Mouse (Mus musculus): ENCODE data around the gene Msi2.

Msi2 gene

DNA sequence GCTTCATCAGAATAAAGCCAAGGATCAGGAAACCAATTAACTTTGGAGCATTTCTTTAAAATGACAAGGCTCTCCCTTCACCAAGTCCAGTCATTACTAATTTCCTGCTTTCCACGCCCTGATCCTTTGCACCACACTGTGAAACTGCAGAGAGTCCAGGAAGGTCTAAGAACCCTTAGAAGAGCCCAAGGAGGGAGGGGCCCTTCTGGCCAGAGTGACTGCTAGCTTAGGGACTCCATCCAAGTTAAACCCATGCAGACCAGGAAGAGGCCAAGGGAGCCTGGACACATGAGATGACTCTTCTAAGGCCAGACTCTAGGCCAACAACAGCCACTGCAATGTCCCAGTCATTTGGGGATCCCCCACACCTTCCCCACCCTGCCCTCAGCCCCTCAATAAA lies 83.7 kb downstream of the Msi2 start:
- no peak for DNase-seq

DNA sequence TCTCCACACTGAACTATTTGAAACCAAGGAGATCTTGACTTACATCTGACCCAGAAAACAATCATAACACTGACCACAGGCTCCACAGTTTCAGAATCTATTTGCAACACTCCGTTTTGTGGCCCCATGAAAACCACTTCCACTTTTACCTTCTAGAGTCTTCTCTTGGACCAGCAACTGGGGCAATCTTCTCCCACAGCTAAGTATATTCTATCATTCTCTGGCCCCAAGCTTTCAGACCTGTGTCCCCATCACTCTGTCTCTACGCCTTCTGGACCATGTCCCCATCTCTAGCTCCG lies 86.4 kb downstream of the Msi2 start:
- no peak for DNase-seq

DNA sequence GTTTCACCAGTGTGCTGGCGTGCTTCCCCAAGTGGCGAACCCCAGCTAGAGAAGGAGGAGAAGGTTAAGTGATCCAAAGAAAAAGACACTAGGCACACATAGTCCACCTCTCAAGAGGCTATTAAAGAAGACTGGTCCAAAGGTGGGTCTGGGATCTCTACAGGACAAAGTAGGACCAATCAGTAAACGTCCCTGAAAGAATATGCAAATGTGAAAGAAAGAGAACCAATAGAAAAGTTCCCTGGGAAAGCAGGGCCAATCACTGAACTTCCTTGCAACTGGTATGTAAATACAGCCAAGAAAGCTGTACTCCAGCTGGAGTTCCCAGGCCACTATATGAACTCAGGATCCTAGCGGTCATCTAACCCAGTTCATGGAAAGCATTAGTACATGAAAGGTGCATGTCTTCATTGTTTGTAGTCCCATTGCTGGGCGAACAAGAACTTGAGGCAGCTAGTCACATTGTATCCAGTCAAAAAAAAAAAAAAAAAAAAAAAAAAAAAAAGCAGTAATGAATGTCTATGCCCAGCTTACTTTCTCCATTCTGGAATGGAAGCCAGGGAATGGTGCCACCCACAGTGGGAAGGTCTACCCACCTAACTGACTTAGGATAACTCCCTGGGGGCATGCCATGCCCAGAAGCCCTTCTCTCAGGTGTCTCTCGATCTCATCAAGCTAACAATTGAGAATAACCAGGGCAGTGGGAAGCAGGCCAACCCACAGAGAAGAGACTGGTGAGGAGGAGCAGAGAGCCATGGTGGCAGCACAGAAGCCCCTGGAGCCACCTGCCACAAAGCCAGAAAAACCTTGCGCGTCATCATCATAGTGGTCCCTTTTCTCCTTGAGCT lies 87.0 kb downstream of the Msi2 start:
- no peak for DNase-seq

DNA sequence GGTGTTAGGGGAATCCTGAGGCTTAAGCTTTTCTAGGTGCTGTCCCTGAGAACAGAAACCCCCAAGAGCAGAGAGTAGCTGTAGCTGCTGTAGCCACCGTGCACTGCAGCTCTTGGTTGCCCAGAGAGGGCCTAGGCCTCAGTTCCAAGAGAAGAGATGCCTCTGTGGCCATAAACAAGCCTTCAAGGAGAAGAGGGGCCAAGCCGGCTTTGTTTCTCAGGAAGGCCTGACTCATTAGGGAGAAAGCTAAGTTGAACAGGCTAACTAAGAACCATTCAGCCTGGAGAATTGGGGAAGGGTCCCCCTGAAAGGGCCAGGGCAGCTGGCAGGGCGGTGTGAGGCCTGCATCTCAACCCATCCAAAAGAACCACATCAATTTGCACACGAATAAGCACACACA lies 88.7 kb downstream of the Msi2 start:
- no peak for DNase-seq

DNA sequence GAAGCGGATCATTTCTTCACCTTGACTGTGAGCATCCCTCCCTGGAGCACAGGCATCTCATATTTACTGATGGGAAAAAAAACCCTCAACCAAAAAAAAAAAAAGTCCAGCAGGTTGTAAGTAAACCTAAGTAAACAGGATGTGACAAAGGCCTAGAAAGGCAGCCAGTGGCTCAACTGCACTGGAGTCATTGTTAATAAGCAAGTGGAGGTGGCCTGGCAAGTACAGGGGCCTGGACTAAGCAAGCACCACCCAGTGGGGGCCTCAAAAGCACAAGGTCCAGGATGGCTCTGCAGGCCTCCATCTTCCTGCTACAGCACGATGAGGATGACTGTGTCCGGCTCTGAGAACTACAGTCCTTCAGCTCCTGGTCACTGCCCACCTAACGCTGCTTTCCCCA lies 89.1 kb downstream of the Msi2 start:
- no peak for DNase-seq

DNA sequence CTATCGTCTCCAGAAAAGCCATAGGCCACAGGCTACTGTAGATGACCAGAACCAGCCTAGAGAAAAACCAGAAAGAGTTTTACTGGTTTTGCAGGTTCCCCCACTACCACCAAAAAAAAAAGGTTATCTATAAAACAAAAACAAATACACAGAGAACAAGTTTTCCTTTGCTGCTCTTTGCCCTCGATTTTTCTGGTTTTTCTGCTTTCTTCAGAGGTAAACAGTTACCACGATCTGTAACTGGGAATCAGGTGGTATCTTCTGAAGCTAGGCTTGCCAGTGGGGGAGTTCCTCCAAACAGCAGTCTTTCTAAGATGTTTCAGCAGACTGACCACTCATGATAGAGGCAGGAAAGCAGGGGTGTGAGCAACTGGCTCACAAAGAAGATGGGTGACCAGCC lies 89.6 kb downstream of the Msi2 start:
- no peak for DNase-seq

DNA sequence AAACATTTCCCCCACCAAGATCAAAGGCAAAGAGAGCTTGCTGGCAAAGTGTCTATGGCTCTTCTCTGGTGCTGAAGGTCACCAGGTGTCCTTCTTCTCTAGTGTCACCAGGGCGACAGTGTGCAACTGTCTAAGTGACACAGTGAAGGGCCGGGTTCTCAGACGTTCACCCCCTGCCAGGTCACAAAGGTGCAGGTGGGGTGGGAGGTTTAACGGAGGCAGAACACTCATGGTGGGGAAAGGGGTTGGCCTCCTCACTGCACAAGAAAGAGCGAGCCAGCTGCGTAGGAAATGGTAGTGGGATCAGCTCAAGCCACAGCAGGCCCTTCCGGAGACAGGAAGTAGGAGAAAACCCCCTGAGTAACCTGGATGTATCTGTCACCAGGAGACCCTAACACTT lies 91.0 kb downstream of the Msi2 start:
- DNase-seq: no peak

DNA sequence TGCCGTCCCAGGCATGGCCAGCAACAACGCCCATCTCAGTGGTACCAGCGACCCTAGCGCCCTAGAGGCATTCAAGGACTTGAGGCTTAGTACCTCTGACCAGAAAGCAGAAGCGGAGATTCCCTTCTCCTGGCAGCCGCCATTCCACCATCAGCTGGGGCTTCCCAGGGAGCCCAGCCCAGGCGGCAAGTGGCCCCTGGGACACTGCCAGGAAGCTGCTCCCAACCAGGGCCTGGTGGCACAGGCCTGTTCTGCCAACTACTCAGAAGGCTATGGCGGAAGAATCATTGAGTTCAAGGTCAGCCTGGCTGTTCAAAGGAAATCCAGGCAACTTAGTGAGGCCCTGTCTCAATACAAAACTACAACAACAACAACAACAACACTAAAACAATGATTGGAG lies 91.7 kb downstream of the Msi2 start:
- DNase-seq: no peak

DNA sequence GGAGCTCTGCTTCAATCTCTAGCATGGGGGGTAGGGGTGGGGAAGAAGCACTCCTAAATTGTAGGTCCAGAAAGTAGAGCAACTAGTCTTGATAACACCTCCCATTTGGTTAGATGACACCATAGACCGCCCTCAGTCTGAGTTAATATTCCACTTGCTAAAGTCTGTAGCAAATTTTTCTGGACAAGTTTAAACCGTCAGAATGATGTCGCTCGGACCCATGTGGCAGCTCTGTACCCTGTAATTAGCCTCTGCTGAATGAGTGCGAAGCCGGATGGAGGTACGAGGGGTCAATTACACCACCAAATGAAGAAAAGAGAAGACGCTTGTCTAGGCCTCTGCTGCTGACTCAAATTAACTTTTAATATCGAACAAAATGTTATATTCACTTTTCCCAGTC lies 92.3 kb downstream of the Msi2 start:
- DNase-seq: no peak

DNA sequence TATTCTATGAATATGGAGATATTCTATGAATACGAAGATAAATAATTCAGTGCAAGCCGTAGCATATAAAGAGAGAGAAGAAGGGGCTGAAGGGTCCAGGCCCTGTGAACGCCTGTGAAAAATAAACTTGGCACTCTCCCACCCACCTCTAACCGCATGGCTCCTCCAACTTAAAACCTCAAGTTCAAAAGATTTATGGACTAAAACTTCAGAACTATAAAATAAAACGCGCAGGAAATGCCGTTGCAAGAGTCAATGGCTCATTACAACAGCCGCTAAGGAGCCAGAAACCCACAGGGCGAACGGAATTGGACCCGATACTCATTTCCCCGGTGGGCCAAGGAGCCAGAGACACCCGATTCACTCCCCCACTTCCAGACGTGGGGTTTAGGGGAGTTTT lies 93.2 kb downstream of the Msi2 start:
- no peak for DNase-seq

DNA sequence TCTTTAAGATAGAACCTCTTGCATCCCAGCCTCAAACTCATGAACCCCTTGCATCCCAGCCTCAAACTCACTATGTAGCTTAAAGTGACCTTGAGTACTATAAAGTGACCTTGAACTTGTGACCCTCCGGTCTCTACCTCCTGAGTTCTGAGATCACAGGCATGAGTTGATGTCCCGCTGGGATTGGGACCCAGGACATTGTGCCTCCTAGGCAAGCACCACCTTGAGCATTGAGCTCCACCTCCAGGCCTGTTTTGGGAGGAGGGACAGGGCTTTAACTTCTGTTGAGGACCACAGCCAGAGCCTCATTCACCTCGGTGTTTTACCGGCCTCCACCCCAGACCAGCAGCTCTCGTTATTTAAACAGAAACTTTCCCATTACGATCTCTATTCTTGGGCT lies 93.7 kb downstream of the Msi2 start:
- DNase-seq: no peak

DNA sequence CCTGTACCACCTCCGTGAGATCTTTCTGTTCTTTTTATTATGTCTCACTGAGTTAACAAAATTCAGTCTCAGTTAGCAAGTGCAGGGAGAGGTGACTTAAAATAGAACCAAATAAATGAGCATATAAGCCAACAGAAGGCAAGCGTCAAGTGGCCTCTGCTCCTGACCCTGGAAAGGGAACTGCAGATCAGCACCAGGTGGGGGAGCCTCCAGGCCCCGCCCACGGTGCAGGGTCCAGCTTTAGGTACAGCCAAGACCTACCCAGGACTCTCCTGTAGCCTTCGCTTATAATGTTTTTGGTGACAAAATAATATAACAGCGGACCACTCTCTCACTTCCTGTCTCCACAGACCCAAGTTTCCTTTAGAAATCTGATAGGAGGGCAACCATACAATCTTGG lies 94.6 kb downstream of the Msi2 start:
- DNase-seq: no peak

DNA sequence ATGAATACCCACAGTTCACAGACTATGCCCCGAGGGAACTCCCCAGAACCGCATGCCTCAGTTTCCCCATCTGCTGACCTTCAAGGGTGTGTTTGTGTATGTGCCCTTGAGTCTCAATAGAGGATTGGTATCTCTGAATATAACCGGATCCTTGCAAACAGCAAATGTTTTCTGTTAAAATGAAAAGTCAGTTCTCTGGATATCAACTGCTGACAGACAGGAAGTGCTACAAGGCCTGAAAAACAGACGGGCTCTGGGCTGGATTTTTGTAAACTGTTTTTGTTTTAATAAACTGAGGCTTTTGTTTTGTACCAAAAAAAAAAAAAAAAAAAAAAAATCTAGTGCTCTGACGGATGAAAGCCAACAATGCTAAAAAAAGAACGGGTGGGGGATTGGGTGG lies 95.8 kb downstream of the Msi2 start:
- no peak for DNase-seq

DNA sequence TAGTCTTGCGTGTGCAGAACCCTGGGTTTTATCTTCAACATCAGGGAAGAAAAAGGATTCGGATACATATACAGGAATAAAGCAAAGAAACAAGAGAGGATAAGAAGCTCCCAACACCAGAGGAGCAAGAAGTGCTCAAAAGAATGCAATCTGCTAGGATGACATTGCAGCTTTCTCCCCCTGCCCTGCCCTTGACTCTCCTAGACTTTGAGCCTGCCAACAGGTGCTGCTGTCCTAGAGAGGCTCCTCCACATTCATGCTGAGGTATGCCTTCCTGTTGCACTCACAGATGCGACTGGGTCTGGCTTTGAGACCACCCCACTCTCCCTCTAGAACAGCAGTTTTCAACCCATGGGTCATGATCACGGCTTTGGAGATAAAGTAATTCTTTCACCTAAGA lies 96.5 kb downstream of the Msi2 start:
- DNase-seq: no peak

DNA sequence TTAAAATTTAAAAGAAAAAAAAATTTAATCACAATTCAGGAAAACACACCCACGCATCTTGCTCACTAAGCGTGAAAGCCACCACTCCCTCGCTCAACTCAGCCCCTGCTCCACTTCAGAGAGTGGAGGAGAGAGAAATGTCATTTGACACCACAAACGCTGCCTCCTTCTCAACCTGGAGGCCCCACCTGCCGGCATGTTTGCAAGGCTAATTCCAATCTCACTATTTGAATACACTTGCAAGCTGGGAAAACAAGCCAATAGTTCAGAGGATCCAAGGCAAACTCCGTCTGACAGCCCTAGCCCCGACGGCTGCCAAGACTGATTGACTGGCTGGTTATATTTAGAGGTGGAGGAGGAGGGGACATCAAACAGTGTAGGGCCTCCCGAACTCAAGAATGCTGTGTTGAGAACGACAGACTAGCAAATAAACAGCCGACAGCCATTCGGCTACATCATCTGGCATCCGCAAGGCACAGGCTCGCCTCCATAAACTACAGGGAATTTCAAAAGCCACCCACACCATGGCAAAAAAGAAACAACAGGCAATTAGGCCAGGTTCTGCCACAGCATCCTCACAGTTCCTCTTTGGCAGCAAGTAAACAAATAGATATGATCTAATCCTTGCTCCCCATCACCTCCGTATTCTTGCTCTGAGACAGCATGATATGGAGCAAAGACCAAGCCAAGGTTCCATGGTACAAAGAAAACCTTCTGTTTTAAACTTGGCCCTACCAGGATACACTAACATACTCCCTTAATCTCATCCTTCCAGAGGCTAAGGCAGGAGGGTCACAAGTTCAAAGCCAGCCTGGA lies 97.9 kb downstream of the Msi2 start:
- peak; percentile 57 to 58 for DNase-seq

DNA sequence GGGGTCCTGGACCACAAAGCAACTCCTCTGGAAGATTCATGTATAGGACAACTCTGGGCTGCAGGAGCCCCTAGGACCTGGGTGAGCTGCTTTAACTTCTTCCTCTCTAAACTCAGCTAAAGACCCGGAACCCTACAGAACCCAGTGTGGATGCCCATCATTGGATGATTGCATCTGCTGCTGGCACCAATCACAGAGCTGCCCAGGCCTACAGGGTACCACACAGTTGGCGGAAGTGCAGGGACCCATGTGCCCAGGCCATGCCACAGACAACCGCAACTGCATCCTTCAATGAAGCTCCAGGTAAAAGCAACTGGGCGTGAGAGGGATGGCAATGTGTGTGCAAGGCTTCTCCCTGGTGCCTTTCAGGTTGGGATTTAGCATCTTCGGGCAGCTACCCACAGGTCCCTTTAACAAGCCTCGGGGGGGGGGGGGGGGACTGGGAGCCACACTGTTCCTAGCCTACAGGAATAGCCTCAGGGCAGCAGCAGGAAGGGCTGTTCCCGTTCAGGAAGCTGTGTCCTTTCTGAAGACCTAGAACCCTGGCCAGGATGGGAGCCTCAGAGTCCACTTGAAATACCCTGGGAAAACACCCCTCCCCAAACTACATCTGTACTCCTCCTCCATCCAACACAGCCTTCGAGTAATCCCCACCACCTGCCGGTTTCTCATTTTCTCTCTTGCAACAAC lies 98.7 kb downstream of the Msi2 start:
- DNase-seq: peak; percentile 59 to 66

DNA sequence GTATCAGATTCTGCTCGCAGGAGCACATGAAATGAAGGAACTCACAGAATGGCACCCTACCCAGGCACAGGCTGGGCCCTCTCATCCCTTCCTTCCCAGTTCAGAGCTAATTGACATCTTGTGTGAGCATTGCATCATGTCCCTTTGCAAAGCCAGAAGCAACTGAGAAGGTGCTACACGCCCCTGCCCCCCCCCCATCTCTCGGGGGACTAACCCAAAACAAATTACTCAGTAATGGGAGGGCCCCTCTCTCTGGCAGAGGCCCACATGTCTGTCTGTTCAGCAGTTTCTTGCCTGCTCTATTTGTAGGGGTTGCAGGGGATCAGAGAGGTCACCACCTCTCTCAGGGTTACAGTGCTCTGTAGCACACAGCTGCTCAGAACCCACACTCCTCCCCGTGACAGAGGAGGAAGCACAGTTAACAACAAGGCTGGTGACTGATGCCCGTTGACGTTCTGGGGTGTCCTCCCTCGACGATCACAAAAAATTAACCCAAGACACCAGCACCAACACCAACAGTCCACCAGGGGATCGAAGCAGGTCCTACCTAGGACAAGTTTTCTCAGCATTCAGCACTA lies 99.5 kb downstream of the Msi2 start:
- DNase-seq: peak; percentile 72 to 74

DNA sequence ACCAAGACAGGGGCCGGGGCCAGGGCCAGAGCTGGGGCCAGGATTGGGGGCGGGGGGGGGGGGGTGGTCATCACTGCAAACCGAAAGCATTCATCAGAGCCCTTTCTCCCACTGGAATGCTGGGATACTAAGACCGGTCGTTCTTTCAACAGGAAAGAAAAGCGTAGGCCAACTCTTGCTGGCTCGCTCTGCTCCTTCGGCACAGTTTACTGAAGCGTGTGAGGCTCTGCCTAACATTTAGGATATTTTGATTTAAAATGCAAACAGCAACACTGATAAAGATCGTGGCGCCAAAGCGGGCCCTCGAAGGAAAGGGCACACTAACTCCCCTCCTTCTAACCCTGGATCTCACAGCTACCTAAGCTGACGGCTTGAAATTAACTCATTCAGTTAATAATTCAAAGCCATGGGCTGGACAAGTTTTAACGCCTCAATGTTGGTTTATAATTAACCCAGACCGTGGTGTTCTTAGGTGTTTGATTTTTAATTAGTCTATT lies 100.3 kb downstream of the Msi2 start:
- DNase-seq: no peak

DNA sequence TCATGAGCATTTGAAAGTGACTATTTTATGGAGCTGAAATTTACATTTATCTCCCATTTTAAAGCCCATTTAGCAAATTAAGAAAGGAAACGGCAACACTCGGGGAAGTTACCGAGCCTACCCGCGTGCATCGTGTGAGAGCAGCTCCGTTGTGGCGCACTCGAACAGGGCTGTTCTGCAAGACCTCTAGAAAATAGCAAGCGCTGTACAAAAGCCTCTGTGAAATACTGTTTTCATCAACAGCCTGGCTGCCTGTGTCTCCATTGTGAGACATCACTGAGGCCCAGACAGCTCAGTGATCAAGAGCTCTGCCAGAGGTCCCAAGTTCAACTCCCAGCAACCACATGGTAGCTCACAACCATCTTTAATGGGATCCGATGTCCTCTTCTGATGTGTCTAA lies 100.9 kb downstream of the Msi2 start:
- DNase-seq: no peak

DNA sequence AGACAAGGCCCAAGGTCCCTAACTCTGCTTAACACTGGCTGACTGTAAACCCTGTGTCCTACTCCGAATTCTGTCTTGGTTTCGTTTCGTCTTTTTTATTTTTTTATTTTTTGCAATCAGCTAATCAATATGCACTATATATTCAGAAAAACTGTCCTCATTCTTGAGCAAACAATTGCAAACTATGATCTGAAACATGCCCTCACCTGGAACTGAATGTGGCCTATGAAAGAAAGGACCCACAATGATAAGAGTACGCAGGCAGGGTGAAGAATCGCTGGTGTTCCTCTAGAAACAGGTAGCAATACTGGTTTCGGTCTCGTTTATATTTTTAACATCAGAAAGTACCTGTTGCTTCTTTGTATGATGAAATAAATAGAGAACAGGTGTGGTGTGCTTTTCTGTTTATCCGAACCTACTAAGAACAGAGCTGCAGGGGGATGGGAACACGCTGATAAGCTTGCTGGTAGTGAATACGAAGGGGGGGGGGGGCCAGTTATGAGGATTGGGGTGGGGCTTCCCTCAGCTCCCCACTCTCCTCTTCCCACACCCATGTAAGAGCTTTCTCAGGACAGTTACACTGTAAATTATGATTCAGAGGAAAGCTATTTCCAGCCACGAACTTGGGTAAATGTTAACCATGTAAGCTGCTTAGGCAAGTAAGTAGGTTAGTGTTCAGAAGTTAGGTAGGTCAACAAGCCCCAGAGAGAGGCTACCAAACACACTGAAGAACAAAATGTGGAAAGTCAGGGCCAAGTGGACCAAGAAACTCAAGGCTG lies 103.6 kb downstream of the Msi2 start:
- no peak for DNase-seq

DNA sequence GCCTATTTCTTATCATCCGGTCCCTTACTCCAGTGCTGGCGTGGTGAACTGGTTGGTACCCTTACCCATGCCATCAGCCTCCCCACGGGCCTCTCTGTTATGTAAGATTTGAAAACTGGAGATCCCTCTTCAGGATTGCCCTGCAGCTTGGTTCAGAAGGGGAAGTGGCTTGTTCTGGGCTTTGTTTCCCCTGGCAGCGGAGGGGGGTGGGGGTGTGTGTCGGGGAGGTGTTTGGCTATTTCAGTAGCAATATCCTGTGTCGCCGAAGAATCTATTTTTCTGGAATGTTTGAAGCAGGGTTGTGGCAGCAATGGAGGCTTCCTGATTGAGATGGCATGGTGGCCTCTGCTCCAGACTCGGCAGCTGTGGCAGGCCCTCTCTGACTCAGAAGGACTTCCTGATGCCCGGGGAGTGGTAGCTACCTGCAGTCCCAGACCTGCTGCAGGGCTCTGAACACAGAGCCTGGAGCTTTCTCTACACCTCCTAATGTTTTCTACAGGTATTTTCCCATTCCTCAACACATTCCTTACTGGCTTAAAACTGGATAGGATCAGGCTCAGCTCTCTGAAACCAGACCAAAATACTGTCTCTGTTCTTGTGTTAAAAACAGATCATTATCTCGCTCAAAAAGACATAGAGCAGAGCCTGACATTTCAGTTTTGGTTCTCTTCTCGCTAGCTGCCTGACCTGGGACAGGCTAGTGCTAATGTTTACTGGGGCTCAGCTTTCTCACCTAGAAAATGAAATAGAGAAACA lies 104.4 kb downstream of the Msi2 start:
- peak; percentile 72 to 75 for DNase-seq

DNA sequence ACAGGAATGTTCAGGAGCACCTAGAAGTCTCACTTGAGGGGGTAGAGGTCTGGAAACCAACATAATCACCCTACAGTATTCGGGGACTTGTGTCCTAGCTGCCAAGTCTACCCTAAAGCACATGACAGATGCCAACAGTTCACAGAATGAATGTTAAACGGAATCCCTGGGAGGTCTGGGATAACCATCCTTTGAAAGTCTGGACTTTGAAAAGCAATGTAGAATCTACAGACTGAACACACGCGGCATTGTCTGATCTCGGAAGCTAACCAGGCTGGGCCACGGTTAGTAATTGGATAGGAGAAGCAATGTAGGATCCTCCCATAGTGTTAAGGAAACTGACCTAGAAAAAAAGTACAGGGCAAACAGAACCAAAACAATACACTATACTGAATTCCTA lies 105.3 kb downstream of the Msi2 start:
- no peak for DNase-seq
